Mouse (Mus musculus) embryonic fibroblast, embryonic 13.5 days (primary cell): ENCODE data around the gene Sestd1. TPM values are rescaled to one million over a fixed set of nuclear protein-coding genes. Genes with fewer than 3 reads are reported as not detected.

Source experiments
- H3K27ac ChIP-seq: 2 replicates; pipeline ENCODE4 v1.5.1; 2012; ENCODE audit warnings: low read length, control low read depth, inconsistent platforms; ENCODE audit not compliant: insufficient read depth
- H3K4me1 ChIP-seq: 2 replicates; pipeline ENCODE4 v1.6.1; 2011; ENCODE audit warnings: low read length; ENCODE audit not compliant: control insufficient read depth, insufficient read depth
- H3K4me3 ChIP-seq: 2 replicates; pipeline ENCODE4 v1.5.1; 2011; ENCODE audit warnings: mild to moderate bottlenecking, control low read depth, low read length; ENCODE audit not compliant: insufficient read depth
- CTCF ChIP-seq: IDR thresholded peaks from 2 replicates; pipeline ENCODE4 v1.5.1; 2011; ENCODE audit warnings: mild to moderate bottlenecking, control low read depth, low read length, moderate library complexity, borderline replicate concordance; ENCODE audit not compliant: insufficient read depth
- POLR2A ChIP-seq: IDR thresholded peaks from 2 replicates; pipeline ENCODE4 v1.6.1; 2011; ENCODE audit warnings: low read depth, mild to moderate bottlenecking, control low read depth, low read length, moderate library complexity
- polyA plus RNA-seq: library from polyadenylated mRNA; stranded (reverse); fragments of >200 nt; gene quantifications from 2 replicates; pipeline ENCODE4 v1.2.4, GENCODE M21; 2011; ENCODE audit warnings: low read depth; ENCODE audit not compliant: missing spikeins, insufficient read length

Sestd1 gene
- polyA plus RNA-seq, 1 experiment = 28.1 TPM

DNA sequence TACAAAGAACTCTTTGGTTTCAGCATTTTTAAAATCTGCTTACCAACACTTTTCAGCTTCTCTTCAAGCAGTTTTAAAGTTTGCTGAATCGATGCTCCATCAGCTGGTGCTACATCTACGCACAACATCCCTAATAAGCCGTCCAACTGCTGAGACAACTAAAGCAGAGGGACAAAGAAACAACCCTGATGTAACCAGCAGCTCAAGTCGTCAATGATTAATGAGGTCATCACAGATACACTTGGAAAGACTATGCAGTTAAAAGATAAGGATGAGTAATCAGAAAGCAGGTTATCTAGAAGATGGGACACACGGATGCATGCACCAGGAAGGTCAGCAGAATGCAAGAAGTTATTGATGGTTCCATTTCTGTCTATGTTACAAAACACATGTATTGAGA lies 82.1 kb downstream of the Sestd1 start:
- Histone ChIP-seq H3K4me3 (no peak overlapping the region), H3K4me1 (peaks cover 9% of the 10 kb centered on the region; the same call in 1 of the 2 replicates), H3K27ac (no peak overlapping the region)
- no peak for TF ChIP-seq CTCF
- TF ChIP-seq POLR2A = no peak

DNA sequence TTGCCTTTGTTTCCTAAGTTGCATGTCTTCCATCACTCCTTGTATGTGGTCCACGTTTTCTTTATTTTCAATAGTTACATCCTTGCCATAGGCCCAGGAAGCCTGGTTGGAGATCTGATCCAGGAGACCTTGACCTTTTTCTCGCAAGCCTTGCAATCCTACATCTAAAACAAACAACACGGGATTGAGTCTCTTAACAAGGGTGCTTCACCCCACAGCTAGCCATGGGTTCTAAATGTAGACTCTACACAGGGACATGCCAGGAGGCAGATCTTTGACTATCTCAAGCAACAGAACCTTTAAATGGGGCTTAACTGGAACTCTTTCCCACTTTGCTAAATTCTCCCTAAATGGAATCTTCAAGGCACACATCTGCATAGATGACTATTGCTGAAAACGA lies 83.6 kb downstream of the Sestd1 start:
- Histone ChIP-seq H3K27ac (no peak overlapping the region), H3K4me3 (no peak overlapping the region), H3K4me1 (peaks cover 5% of the 10 kb centered on the region; the same call in 1 of the 2 replicates)
- TF ChIP-seq POLR2A (no peak), CTCF (no peak)

DNA sequence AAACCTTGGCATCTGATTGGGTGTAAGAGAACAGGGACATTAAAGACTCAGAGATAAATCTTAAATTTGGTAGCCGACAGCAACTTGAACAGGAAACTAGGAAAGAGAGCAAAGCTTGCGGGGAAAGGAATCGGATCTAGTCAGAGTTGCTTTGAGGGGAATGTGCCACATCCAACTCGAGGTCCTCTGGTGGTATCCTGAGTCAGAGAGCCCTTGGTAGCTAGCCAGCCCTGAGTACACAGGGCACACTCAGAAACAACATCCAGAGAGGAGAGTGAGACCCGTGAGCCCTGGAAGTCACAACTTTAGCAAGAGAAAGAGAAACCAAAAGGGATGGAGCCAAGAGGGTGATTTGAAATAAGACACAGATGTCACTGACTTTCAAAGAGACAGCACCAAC lies 85.3 kb downstream of the Sestd1 start:
- Histone ChIP-seq H3K27ac (no peak overlapping the region), H3K4me1 (no peaks in the 10 kb centered on the region), H3K4me3 (no peak overlapping the region)
- TF ChIP-seq CTCF = no peak
- no peak for TF ChIP-seq POLR2A

DNA sequence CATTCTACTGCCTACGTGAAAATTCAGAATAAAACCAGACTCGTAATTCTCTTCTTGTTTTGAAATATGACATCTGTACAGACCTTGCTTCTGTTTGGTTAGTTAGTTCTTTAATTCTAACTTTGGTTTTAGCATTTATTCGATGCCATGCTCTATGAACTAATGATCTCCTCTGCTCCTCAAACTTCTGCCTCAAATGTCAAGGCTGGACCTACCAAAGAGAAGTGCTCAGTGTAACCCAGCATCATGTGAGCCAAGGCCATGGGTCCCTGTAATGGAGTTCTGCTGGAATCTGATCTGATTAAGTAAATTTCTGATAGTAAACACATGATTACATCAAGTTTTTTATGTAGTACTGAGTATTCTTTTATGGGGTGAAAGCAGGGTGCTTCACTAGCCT lies 88.6 kb downstream of the Sestd1 start:
- no peak overlapping the region for H3K4me3 ChIP-seq
- H3K27ac ChIP-seq = no peak overlapping the region
- TF ChIP-seq POLR2A (no peak), CTCF (no peak)
- H3K4me1 ChIP-seq = no peaks in the 10 kb centered on the region

DNA sequence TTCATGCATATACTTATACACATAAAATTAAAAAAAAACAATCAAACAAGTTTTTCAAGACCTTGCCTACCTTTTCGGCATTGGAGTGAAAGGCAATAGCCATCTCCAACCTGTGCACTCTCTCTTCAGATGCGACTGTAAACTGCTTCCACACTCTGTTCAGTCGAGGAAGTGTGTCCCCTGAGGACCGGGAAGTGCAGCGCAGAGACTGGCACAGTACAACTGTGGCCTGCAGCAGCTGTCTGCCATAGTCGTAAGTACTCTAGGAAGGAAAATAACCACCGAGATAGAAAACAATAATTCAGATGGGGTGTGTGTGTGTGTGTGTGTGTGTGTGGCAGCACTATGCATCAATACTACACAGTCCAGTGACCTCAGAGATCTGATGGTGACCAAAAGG lies 89.5 kb downstream of the Sestd1 start:
- Histone ChIP-seq H3K4me3 (no peak overlapping the region), H3K4me1 (no peaks in the 10 kb centered on the region), H3K27ac (no peak overlapping the region)
- TF ChIP-seq CTCF (no peak), POLR2A (no peak)

DNA sequence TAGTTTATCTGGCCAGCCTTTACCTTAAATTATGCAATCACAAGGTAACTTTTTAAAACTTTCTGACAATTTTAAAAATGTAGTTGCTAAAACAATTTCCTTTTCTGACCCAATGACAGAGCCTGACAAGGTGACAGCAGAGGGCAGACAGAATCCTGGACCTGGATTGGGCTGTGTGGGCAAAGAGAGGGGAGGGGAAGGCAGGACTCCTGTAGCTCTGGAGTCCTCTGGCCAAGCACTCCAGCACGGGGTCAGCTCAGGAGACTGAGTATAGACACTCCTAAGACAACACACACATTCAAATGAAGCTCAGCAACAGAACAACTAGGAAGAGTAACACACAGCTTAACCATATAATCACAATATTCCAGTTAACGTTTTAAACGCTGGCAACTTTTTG lies 90.1 kb downstream of the Sestd1 start:
- H3K4me3 ChIP-seq = no peak overlapping the region
- H3K27ac ChIP-seq = no peak overlapping the region
- TF ChIP-seq CTCF (no peak), POLR2A (no peak)
- H3K4me1 ChIP-seq = no peaks in the 10 kb centered on the region

DNA sequence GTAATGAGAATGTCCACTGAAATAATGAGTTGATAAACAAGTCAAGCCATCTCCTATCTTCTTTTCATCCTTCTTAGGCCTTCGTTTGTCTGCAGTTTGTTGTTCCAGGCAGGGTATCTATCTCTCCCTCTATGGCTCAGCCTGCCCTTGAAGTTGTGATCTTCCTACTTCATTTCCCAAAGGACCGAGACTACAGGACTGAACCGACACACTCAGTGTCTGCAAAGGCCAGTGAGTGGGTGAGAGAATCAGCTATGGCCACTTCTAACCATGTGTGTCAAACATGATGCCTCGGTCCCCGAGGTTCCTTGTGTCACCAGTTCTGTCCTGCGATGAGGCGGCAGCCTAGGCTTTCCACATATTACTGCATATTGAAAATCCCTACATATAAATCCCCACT lies 90.7 kb downstream of the Sestd1 start:
- Histone ChIP-seq H3K27ac (no peak overlapping the region), H3K4me1 (no peaks in the 10 kb centered on the region), H3K4me3 (no peak overlapping the region)
- TF ChIP-seq POLR2A (no peak), CTCF (no peak)

DNA sequence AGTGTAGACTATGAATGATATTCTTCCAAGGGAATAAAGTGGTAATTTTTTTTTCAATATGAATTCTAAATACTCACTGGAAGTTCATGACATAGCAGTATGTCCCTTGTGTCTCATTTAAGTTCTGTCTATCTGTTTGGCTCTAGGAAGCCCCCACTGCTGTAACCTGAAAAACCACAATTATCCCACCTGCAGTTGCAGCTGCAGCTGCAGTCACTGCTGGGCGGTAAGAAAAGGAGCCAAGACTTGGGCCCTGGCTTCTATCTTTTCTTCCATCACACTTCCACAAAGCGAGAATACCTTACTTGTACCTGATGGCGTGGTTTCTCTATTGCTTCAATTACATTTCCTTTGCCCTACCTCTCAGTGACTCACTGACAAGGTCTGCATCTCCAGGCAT lies 92.9 kb downstream of the Sestd1 start:
- Histone ChIP-seq H3K27ac (no peak overlapping the region), H3K4me3 (no peak overlapping the region), H3K4me1 (peaks cover 11% of the 10 kb centered on the region)
- no peak for TF ChIP-seq CTCF
- no peak for TF ChIP-seq POLR2A

DNA sequence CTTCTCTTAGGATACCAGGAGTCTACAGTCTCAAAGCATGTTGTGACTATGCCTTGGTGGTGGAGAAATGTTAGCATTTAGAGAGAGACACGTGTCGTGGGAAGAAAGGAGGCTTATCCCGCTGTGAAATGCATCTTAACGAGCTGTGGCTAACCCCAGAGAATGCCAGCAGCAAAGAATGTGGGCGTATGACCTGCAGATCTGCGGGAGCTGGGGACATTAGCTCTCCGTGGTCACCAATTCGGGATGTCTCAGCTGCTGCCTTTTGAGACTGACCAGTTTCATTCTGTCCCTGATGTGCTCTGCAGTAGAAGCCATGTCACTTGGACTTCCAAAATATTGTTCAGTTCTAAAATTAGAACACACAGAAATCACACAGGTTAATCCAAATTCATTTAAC lies 93.5 kb downstream of the Sestd1 start:
- Histone ChIP-seq H3K4me1 (peaks cover 15% of the 10 kb centered on the region), H3K27ac (no peak overlapping the region), H3K4me3 (no peak overlapping the region)
- no peak for TF ChIP-seq POLR2A
- TF ChIP-seq CTCF = no peak

DNA sequence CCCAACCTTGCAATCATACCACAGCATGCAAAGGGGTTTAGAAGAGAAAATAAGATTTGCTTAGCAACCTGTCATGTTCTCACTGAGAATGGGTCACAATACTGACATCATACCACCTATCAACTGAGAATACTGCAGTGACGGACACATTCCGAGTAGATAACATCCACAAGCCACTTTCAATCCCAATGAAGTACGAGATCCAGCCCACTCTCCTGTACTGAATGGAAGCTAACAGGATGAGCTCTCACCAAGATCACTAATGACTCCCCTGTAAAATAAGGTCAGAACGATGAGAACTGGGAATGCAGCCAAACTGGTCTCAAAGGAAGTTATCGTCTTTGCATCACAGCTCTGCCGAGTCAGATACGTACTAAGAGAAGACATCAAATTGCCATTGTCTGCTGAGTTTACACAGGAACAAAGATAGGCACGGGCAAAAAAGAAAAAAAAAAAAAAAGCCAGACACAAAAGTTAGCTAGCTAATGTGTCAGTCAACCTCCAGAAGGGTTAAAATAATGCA lies 96.3 kb downstream of the Sestd1 start:
- H3K27ac ChIP-seq = peak overlapping the region; percentile 84
- no peak for TF ChIP-seq CTCF
- TF ChIP-seq POLR2A = no peak
- peaks cover 15% of the 10 kb centered on the region for H3K4me1 ChIP-seq
- H3K4me3 ChIP-seq = no peak overlapping the region

DNA sequence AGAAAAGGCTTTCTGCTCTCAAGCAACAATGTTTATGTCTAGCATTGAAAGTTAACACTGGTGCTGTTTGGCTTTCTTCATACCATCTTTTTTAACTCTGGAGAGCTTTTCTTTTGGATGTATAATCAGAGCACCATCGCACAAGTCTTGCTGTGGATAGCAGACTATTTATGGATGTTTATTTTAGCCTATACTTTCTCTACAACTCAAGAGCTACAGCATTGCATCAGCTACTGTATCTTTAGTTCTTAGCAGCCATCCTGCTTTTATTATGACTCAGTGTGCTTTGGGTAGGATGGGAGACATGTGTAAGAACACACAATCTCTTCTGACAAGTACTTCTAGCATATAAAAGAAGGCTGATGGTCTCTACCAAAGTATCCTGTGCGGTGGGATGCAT lies 96.7 kb downstream of the Sestd1 start:
- H3K4me1 ChIP-seq = peaks cover 15% of the 10 kb centered on the region
- peak overlapping the region; percentile 84 for H3K27ac ChIP-seq
- H3K4me3 ChIP-seq = no peak overlapping the region
- no peak for TF ChIP-seq POLR2A
- no peak for TF ChIP-seq CTCF
